Mouse (Mus musculus): Measurements from ENCODE around the gene Gm20388. TPM values are rescaled to one million over a fixed set of nuclear protein-coding genes. Genes with fewer than 3 reads are reported as not detected.

Gm20388 gene
- polyA plus RNA-seq, 1 experiment from 2014 or later: not detected

DNA sequence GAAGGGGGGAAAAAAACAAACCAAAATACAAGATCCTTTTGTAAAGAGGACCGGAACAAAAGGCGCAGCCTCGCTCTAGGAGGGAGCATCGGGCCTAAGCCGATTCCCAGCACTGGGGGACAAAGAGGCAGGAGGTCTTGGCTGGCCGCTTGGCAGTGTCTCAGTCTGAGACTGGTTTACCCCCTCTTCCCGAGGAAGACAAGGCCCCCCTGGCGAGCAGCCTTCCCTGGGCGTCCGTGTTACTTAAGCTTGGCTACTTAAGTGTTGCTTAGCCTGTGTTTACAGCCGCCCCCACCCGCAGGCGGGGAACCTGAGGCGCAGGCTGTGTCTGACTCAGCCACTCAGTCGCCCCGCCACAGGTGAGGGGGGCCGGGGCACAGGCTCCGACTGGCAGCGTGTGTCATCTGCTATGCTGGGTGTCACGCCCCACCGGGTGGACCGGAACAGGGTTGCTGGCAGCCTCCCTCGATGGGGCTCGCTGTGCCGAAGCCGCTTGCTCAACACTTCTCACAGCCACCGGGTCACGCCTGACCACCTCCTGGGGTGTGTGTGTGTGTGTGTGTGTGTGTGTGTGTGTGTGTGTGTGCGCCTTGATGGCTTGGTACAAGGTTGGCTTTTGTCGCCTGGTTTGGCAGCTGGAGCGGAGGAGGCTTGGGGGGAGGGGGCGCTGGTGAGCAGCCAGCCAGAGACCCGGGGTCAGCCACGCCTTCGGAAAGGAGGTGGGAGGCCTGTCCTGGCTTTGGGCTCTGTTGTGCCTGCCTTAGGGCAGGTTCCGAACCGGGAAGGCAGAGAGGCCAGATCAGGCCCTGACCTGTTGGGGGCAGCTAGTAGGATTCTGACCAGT, 628.0 kb downstream of the Gm20388 start:
- DNase-seq (ENCODE audit: low spot score, missing footprints): peak; percentile 98
- ATAC-seq (ENCODE audit: low FRiP score): peak; percentile 39
- Histone ChIP-seq H3K4me3 (ENCODE audit: low read depth, low read length) (peak overlapping the region; percentile 67), H3K4me1 (ENCODE audit: control insufficient read depth, insufficient read depth, low read length) (peaks cover 84% of the 10 kb centered on the region), H3K27ac (ENCODE audit: low read depth, low read length) (peak overlapping the region; percentile 95), H3K9ac (ENCODE audit: low read length) (peak overlapping the region; percentile 78), H3K9me3 (ENCODE audit: control insufficient read depth, low read length) (no peaks in the 10 kb centered on the region), H3K27me3 (ENCODE audit: control insufficient read depth, insufficient read depth, low read length) (peaks cover 13% of the 10 kb centered on the region; the same call in 1 of the 2 replicates), H3K36me3 (ENCODE audit: control insufficient read depth, insufficient read depth, low read length) (no peaks in the 10 kb centered on the region), H3K4me2 (peak overlapping the region; percentile 92)
- WGBS: under 1% methylated on average over 37 of the region's 37 CpGs

DNA sequence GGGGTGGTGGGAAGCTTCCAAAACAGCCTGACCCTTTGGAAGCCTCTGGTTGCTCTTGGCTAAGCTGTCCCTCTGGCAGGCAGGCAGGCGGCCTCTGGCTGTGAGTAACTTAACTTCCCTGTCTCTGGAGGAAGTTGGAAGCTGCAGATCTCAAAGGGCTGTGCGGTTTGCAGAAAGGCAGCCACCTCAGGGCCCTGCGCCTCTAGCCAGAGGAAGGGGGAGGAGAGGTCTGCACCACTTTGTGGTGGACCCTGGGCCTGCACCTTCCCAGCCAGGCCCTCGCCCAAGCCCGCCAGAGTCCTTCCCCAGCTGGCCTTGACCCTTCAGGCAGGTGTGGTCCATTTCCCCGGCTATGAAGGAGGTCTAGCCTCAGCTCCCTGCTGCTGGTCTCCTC, 628.7 kb downstream of the Gm20388 start:
- Histone ChIP-seq H3K9ac (ENCODE audit: low read length) (peak overlapping the region; percentile 78), H3K4me1 (ENCODE audit: control insufficient read depth, insufficient read depth, low read length) (peaks cover 79% of the 10 kb centered on the region), H3K9me3 (ENCODE audit: control insufficient read depth, low read length) (no peaks in the 10 kb centered on the region), H3K36me3 (ENCODE audit: control insufficient read depth, insufficient read depth, low read length) (no peaks in the 10 kb centered on the region), H3K4me3 (ENCODE audit: low read depth, low read length) (peak overlapping the region; percentile 67), H3K4me2 (peak overlapping the region; percentile 92), H3K27me3 (ENCODE audit: control insufficient read depth, insufficient read depth, low read length) (0 out of 2 replicates have a peak, but pooled peaks cover 7% of the 10 kb centered on the region), H3K27ac (ENCODE audit: low read depth, low read length) (peak overlapping the region; percentile 95)
- DNase-seq (ENCODE audit: low spot score, missing footprints): no peak
- WGBS: 35% methylated on average over 6 of the region's 6 CpGs
- ATAC-seq (ENCODE audit: low FRiP score): no peak

DNA sequence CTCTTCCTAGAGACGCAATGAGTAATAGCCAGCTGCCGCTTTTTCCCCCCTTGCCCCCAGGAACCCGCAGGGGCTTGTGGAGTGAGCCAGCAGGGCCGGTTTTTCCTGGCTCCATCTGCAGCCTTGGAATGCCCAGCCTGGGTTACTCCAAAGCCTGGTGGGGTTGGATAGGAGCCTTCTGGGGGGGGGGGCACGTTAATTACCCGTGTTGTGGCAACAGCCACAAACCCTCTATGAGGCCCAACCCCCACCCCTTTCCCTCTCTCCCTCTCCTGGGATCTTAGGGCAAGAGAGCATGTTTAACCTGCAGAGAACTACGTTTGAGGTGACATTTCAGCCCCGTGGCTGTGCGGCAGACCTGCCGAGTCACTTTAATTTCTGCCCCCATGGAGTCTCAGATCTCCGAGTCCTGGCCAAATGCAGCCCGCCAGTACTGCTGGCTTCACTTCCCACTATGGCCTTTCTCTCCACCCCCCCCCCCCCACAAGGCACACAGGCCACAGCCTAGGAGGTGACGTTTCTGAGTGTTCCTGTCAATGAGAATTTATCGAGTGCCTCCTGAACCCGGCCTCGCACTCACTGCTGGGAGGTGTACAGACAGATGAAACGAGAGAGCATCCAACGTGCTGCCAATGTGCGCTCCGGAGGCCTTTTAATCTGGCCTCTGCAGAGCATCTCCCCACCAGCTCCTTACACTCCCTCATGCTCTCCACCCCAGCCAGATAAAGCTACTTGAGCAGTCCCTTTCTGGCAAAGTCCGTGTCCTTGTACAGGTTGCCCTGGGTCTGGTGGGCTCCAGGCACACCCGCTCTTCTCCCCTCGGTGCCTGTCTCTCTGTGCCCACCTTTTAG, 629.4 kb downstream of the Gm20388 start:
- peak overlapping the region; percentile 95 for H3K27ac ChIP-seq (ENCODE audit: low read depth, low read length)
- WGBS: 29% methylated on average over 23 of the region's 23 CpGs

DNA sequence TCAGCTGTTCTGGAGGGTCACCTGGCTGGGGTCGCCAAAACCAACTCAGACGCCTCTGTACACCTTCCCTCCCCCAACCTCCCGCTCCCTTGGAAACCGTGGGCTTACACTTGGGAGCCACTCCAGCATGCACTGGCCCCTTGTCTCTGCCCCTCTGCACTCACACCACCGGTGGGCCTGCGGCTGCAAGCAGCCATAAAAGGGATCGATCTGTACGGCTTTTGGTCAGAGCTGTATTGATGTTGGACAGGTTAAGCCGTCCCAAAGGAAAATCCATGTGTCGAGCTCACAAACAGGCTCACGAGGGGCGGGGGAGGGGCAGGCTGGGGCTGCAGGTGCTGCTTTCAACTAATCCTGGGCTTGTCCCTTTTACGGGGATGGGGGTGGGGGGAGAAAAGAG, 632.4 kb downstream of the Gm20388 start:
- Histone ChIP-seq H3K4me3 (ENCODE audit: low read depth, low read length) (no peak overlapping the region), H3K36me3 (ENCODE audit: control insufficient read depth, insufficient read depth, low read length) (no peaks in the 10 kb centered on the region), H3K9ac (ENCODE audit: low read length) (0 out of 2 replicates have a peak overlapping the region, but pooled peaks have one; percentile 39), H3K27me3 (ENCODE audit: control insufficient read depth, insufficient read depth, low read length) (no peaks in the 10 kb centered on the region), H3K4me2 (no peak overlapping the region), H3K9me3 (ENCODE audit: control insufficient read depth, low read length) (no peaks in the 10 kb centered on the region), H3K4me1 (ENCODE audit: control insufficient read depth, insufficient read depth, low read length) (peaks cover 73% of the 10 kb centered on the region), H3K27ac (ENCODE audit: low read depth, low read length) (no peak overlapping the region; the same call in 1 of the 2 replicates)
- ATAC-seq (ENCODE audit: low FRiP score) (no peak), DNase-seq (ENCODE audit: low spot score, missing footprints) (no peak)
- WGBS: 18% methylated on average over 13 of the region's 13 CpGs

More for the DNA sequence above, 629.4 kb downstream of the Gm20388 start:
- no peaks in the 10 kb centered on the region for H3K36me3 ChIP-seq (ENCODE audit: control insufficient read depth, insufficient read depth, low read length)
- peak overlapping the region; percentile 92 for H3K4me2 ChIP-seq
- peaks cover 73% of the 10 kb centered on the region for H3K4me1 ChIP-seq (ENCODE audit: control insufficient read depth, insufficient read depth, low read length)
- H3K9me3 ChIP-seq (ENCODE audit: control insufficient read depth, low read length): no peaks in the 10 kb centered on the region
- H3K27me3 ChIP-seq (ENCODE audit: control insufficient read depth, insufficient read depth, low read length): 0 out of 2 replicates have a peak, but pooled peaks cover 7% of the 10 kb centered on the region
- ATAC-seq (ENCODE audit: low FRiP score): no peak
- no peak for DNase-seq (ENCODE audit: low spot score, missing footprints)
- H3K4me3 ChIP-seq (ENCODE audit: low read depth, low read length): peak overlapping the region; percentile 67
- H3K9ac ChIP-seq (ENCODE audit: low read length): peak overlapping the region; percentile 78

DNA sequence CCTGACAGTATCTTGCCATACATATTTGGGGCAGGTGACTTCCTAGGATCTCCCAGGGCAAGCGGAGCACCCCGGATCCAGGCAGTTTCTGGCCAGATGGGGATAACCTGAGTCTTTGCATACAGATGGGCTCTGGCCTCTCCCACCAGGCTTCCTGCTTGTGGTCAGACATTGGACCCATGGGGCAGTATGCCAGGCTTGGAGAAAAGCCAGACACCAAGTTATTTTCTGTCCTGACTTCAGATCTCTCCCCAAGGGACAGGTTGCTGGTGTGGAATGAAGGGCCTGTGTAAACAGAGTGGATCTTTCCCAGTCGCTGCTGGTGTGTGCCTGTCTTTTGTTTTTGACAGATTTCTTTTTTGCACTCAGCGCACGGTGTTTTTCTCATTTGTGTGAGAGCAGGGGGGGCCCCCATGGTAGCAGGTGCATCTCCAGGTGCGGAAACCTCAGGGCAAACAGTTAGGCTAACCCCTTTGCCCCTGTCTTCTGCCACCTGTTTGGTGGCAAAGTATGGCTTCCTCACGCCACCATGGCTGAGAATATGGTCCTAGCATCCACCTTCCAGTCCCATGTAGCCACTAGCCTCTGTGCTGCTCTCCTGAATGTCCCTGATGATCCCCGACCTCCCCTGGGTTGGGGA, 632.9 kb downstream of the Gm20388 start:
- H3K4me3 ChIP-seq (ENCODE audit: low read depth, low read length): no peak overlapping the region
- ATAC-seq (ENCODE audit: low FRiP score) (no peak), DNase-seq (ENCODE audit: low spot score, missing footprints) (no peak)
- H3K4me1 ChIP-seq (ENCODE audit: control insufficient read depth, insufficient read depth, low read length): peaks cover 74% of the 10 kb centered on the region
- no peak overlapping the region for H3K9ac ChIP-seq (ENCODE audit: low read length)
- WGBS: 68% methylated on average over 8 of the region's 8 CpGs
- no peak overlapping the region for H3K4me2 ChIP-seq
- H3K9me3 ChIP-seq (ENCODE audit: control insufficient read depth, low read length): no peaks in the 10 kb centered on the region
- H3K27ac ChIP-seq (ENCODE audit: low read depth, low read length): no peak overlapping the region; the same call in 1 of the 2 replicates
- H3K27me3 ChIP-seq (ENCODE audit: control insufficient read depth, insufficient read depth, low read length): no peaks in the 10 kb centered on the region
- no peaks in the 10 kb centered on the region for H3K36me3 ChIP-seq (ENCODE audit: control insufficient read depth, insufficient read depth, low read length)

DNA sequence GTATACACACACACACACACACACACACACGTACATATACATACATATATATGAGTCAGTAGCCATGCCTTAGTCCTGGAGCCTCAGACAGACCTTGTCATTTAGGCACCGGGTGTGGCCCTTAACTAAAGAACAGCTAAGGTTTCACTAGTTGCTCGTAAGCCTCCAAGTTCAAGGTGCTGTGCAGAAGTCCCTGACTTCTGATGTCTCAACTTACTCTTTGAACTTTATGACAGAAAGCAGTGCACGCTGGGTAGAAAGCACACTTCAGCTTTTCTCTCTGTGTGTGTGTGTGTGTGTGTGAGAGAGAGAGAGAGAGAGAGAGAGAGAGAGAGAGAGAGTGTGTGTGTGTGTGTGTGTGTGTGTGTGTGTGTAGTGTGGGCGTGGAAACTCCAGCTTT, 633.5 kb downstream of the Gm20388 start:
- DNase-seq (ENCODE audit: low spot score, missing footprints): no peak
- WGBS: 95% methylated on average over 5 of the region's 5 CpGs
- H3K4me3 ChIP-seq (ENCODE audit: low read depth, low read length): no peak overlapping the region
- no peaks in the 10 kb centered on the region for H3K9me3 ChIP-seq (ENCODE audit: control insufficient read depth, low read length)
- H3K27me3 ChIP-seq (ENCODE audit: control insufficient read depth, insufficient read depth, low read length): no peaks in the 10 kb centered on the region
- no peak for ATAC-seq (ENCODE audit: low FRiP score)
- H3K4me2 ChIP-seq: no peak overlapping the region
- H3K9ac ChIP-seq (ENCODE audit: low read length): no peak overlapping the region
- no peak overlapping the region for H3K27ac ChIP-seq (ENCODE audit: low read depth, low read length)
- H3K36me3 ChIP-seq (ENCODE audit: control insufficient read depth, insufficient read depth, low read length): no peaks in the 10 kb centered on the region
- peaks cover 74% of the 10 kb centered on the region for H3K4me1 ChIP-seq (ENCODE audit: control insufficient read depth, insufficient read depth, low read length)

DNA sequence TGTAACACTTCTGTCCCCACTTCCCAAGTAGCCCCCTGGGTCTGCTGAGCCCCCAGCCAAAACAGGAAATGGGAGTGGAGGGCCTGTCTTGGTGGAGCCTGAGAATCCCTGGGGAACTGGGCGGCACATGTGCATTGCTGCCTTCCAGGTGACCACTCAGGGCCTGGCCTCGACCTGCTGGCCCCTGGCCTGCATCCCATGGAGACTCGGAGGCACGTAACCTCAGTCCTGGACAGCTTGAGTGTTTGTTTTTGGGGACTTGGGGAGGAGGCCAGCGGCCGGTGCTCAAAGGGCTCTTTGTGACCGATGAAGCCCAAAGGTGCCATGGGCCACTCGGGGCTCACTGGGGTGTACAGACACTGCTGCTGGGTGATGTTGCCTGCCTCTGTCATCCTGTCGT, 636.9 kb downstream of the Gm20388 start:
- Histone ChIP-seq H3K9ac (ENCODE audit: low read length) (no peak overlapping the region), H3K9me3 (ENCODE audit: control insufficient read depth, low read length) (no peaks in the 10 kb centered on the region), H3K36me3 (ENCODE audit: control insufficient read depth, insufficient read depth, low read length) (no peaks in the 10 kb centered on the region), H3K4me1 (ENCODE audit: control insufficient read depth, insufficient read depth, low read length) (peaks cover 75% of the 10 kb centered on the region), H3K4me3 (ENCODE audit: low read depth, low read length) (no peak overlapping the region), H3K27me3 (ENCODE audit: control insufficient read depth, insufficient read depth, low read length) (no peaks in the 10 kb centered on the region), H3K27ac (ENCODE audit: low read depth, low read length) (peak overlapping the region; percentile 87), H3K4me2 (no peak overlapping the region)
- ATAC-seq (ENCODE audit: low FRiP score) (no peak), DNase-seq (ENCODE audit: low spot score, missing footprints) (no peak)
- WGBS: 67% methylated on average over 9 of the region's 9 CpGs

DNA sequence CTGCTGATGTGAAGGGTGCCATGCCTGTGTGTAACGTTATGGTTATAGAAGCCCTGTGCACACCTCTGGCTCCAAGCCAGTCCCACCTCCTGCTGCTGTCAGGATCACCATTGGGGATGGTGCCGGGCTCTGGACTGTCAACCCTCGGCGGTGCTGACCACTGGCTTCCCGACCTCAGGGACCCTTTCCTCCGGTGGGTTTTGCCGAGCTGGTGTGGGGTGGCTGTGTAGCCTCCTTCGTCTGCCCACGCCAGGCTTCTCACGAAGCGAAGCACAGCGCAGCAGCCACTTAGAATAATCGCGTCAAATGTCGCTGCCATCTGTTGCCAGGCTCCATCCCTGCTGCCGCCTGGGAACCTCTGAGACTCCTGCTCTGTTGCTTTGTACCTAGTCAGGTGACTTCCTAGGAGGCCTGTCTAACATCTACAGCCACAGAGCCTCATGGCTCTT, 637.7 kb downstream of the Gm20388 start:
- no peaks in the 10 kb centered on the region for H3K27me3 ChIP-seq (ENCODE audit: control insufficient read depth, insufficient read depth, low read length)
- ATAC-seq (ENCODE audit: low FRiP score): no peak
- H3K9me3 ChIP-seq (ENCODE audit: control insufficient read depth, low read length): no peaks in the 10 kb centered on the region
- DNase-seq (ENCODE audit: low spot score, missing footprints): no peak
- peaks cover 70% of the 10 kb centered on the region for H3K4me1 ChIP-seq (ENCODE audit: control insufficient read depth, insufficient read depth, low read length)
- H3K36me3 ChIP-seq (ENCODE audit: control insufficient read depth, insufficient read depth, low read length): no peaks in the 10 kb centered on the region
- H3K27ac ChIP-seq (ENCODE audit: low read depth, low read length): peak overlapping the region; percentile 87
- 62% methylated on average over 16 of the region's 16 CpGs for WGBS
- H3K4me2 ChIP-seq: 0 out of 2 replicates have a peak overlapping the region, but pooled peaks have one; percentile 4
- no peak overlapping the region for H3K4me3 ChIP-seq (ENCODE audit: low read depth, low read length)
- 0 out of 2 replicates have a peak overlapping the region, but pooled peaks have one; percentile 16 for H3K9ac ChIP-seq (ENCODE audit: low read length)

All from midbrain, embryonic 11.5 days (tissue).